Mouse (Mus musculus) G1E-ER4 (cell line): ENCODE results near the gene Card19. TPM values are rescaled to one million over a fixed set of nuclear protein-coding genes. Genes with fewer than 3 reads are reported as not detected.

ENCODE experiments used
- GATA1 ChIP-seq: IDR thresholded peaks from one replicate; pipeline ENCODE4 v1.8.0; 2012; ENCODE audit warnings: low read length, inconsistent platforms
- polyA plus RNA-seq: library from polyadenylated mRNA; stranded (reverse); fragments of >175 nt; gene quantifications from 2 replicates; pipeline ENCODE4 v1.2.3, GENCODE M21; 2012

Card19 gene
- polyA plus RNA-seq, 1 experiment, result 21.4 TPM

- no peak for TF ChIP-seq GATA1
These were observed 26.7 kb upstream of the Card19 start for GRCm38 (mm10) chr13:49242321-49243065.

- TF ChIP-seq GATA1, result no peak
These were observed 22.9 kb upstream of the Card19 start for GRCm38 (mm10) chr13:49238737-49239136.

- TF ChIP-seq GATA1, result no peak
These were observed 21.8 kb upstream of the Card19 start for GRCm38 (mm10) chr13:49237617-49238016.

- no peak for TF ChIP-seq GATA1
These were observed 18.9 kb upstream of the Card19 start for GRCm38 (mm10) chr13:49234711-49235110.

- TF ChIP-seq GATA1, result no peak
These were observed 18.1 kb upstream of the Card19 start for GRCm38 (mm10) chr13:49233792-49234572.

- no peak for TF ChIP-seq GATA1
These were observed 9.8 kb upstream of the Card19 start for GRCm38 (mm10) chr13:49225633-49226032.

GRCm38 (mm10) chr13:49225159-49225558, 9.3 kb upstream of the Card19 start:
- no peak for TF ChIP-seq GATA1

- no peak for TF ChIP-seq GATA1
These were observed 8.9 kb upstream of the Card19 start for GRCm38 (mm10) chr13:49224729-49225128.

- TF ChIP-seq GATA1, result no peak
These were observed 8.5 kb upstream of the Card19 start for GRCm38 (mm10) chr13:49224314-49224713.

GRCm38 (mm10) chr13:49220912-49221311, 5.1 kb upstream of the Card19 start:
- no peak for TF ChIP-seq GATA1

GRCm38 (mm10) chr13:49219367-49219766, 3.5 kb upstream of the Card19 start:
- no peak for TF ChIP-seq GATA1

- no peak for TF ChIP-seq GATA1
These were observed 2.8 kb upstream of the Card19 start for GRCm38 (mm10) chr13:49218651-49219050.

- TF ChIP-seq GATA1, result no peak
These were observed 1.1 kb upstream of the Card19 start for GRCm38 (mm10) chr13:49216808-49217561.

GRCm38 (mm10) chr13:49216220-49216552, 349 bp upstream of the Card19 start:
- TF ChIP-seq GATA1, result no peak

- no peak for TF ChIP-seq GATA1
These were observed 721 bp downstream of the Card19 start for GRCm38 (mm10) chr13:49215128-49215503.

GRCm38 (mm10) chr13:49214454-49214853, 1.4 kb downstream of the Card19 start:
- no peak for TF ChIP-seq GATA1

GRCm38 (mm10) chr13:49213531-49213932, 2.3 kb downstream of the Card19 start:
- no peak for TF ChIP-seq GATA1
